ENCODE assay signal across 7 mouse cellular contexts in the genomic region with DNA sequence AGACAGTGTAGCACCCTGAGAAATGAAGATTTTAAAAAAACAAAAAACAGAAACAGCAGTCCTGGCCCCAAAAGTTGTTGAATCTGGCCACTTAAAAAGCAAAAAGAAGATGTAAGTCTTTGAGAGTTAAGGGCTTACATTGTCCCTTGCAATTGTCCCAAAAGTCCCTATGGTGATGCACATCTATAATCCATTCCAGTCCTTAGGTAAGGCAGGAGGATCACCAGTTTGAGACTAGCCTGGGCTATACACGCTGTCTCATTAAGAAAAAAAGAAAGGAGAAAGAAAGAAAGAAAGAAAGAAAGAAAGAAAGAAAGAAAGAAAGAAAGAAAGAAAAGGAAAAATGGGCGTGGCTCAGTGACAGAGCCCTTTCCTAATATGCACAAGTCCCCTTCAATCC. TPM values are rescaled to one million over a fixed set of nuclear protein-coding genes. Genes with fewer than 3 reads are reported as not detected.
DNase-seq lines count a peak whose midpoint lies in the region; ATAC-seq and TF ChIP-seq lines count a peak whose summit lies in the region.

No protein-coding gene starts in this region.

- H3K4me2 ChIP-seq in liver, embryonic 11.5 days = peak overlapping the region; percentile 80
- peak overlapping the region; percentile 62 for H3K4me2 ChIP-seq in forebrain, embryonic 12.5 days
- H3K4me2 ChIP-seq in limb, embryonic 12.5 days = peak overlapping the region; percentile 69

- H3K9me3 ChIP-seq in liver, embryonic 11.5 days (ENCODE audit: control insufficient read depth, low read length) = no peaks in the 10 kb centered on the region
- no peaks in the 10 kb centered on the region for H3K9me3 ChIP-seq in forebrain, embryonic 12.5 days
- no peaks in the 10 kb centered on the region for H3K9me3 ChIP-seq in limb, embryonic 12.5 days

- no peak overlapping the region for H3K9ac ChIP-seq in liver, embryonic 11.5 days (ENCODE audit: low read depth, low read length)
- H3K9ac ChIP-seq in forebrain, embryonic 12.5 days = no peak overlapping the region
- no peak overlapping the region for H3K9ac ChIP-seq in limb, embryonic 12.5 days (replicated peaks)

- H3K27ac ChIP-seq in liver, embryonic 11.5 days (ENCODE audit: low read depth, low read length) = no peak overlapping the region
- H3K27ac ChIP-seq in forebrain, embryonic 12.5 days = peak overlapping the region; percentile 92
- H3K27ac ChIP-seq in limb, embryonic 12.5 days = no peak overlapping the region
- H3K27ac ChIP-seq in olfactory bulb, adult 2 months (ENCODE audit: insufficient read depth, low read depth, low read length) = peak overlapping the region; percentile 87

- no peaks in the 10 kb centered on the region for H3K36me3 ChIP-seq in liver, embryonic 11.5 days (ENCODE audit: control insufficient read depth, insufficient read depth, low read length)
- H3K36me3 ChIP-seq in forebrain, embryonic 12.5 days (replicated peaks) = no peaks in the 10 kb centered on the region
- H3K36me3 ChIP-seq in limb, embryonic 12.5 days = peaks cover 8% of the 10 kb centered on the region

- no peak for TF ChIP-seq POLR2A in olfactory bulb, adult 2 months (IDR thresholded peaks at IDR 0.05; ENCODE audit: insufficient read depth, low read depth, low read length)

- H3K27me3 ChIP-seq in liver, embryonic 11.5 days (replicated peaks; ENCODE audit: control insufficient read depth, insufficient read depth, low read length) = no peaks in the 10 kb centered on the region
- no peaks in the 10 kb centered on the region for H3K27me3 ChIP-seq in forebrain, embryonic 12.5 days
- H3K27me3 ChIP-seq in limb, embryonic 12.5 days = no peaks in the 10 kb centered on the region

- no peak for DNase-seq in liver, embryonic 11.5 days (ENCODE audit: low spot score)
- DNase-seq in liver = no peak
- DNase-seq in right cerebral cortex, adult 18-20 months = no peak
- DNase-seq in layer of hippocampus, postnatal 36 days = no peak

- H3K4me1 ChIP-seq in liver, embryonic 11.5 days (replicated peaks; ENCODE audit: control insufficient read depth, insufficient read depth, low read length) = peaks cover 31% of the 10 kb centered on the region
- H3K4me1 ChIP-seq in forebrain, embryonic 12.5 days = peaks cover 19% of the 10 kb centered on the region
- peaks cover 46% of the 10 kb centered on the region for H3K4me1 ChIP-seq in limb, embryonic 12.5 days (replicated peaks)
- H3K4me1 ChIP-seq in olfactory bulb, adult 2 months (ENCODE audit: control insufficient read depth, insufficient read depth, low read length) = peaks cover 27% of the 10 kb centered on the region

- no peak for TF ChIP-seq CTCF in olfactory bulb, adult 2 months (IDR thresholded peaks at IDR 0.05; ENCODE audit: insufficient read depth, low read depth, low read length)

- peak overlapping the region; percentile 52 for H3K4me3 ChIP-seq in liver, embryonic 11.5 days (ENCODE audit: low read depth, low read length)
- H3K4me3 ChIP-seq in forebrain, embryonic 12.5 days (replicated peaks) = peak overlapping the region; percentile 40
- H3K4me3 ChIP-seq in limb, embryonic 12.5 days (replicated peaks) = peak overlapping the region; percentile 50
- H3K4me3 ChIP-seq in olfactory bulb, adult 2 months (ENCODE audit: insufficient read depth, low read depth, low read length) = no peak overlapping the region; the same call in 1 of the 2 replicates

- WGBS in liver, embryonic 11.5 days = 26% methylated on average over 2 of the region's 2 CpGs
- WGBS in forebrain, embryonic 12.5 days = 21% methylated on average over 2 of the region's 2 CpGs
- WGBS in limb, embryonic 12.5 days = 35% methylated on average over 2 of the region's 2 CpGs
- WGBS in olfactory bulb, adult 2 months = 28% methylated on average over 2 of the region's 2 CpGs

- peak; percentile 8; the same call in 1 of the 2 replicates for ATAC-seq in liver, embryonic 11.5 days (replicated peaks; ENCODE audit: low FRiP score)
- peak; percentile 37 for ATAC-seq in forebrain, embryonic 12.5 days (ENCODE audit: low FRiP score)
- 0 out of 2 replicates have a peak, but pooled peaks have one; percentile 14 for ATAC-seq in limb, embryonic 12.5 days (ENCODE audit: insufficient number of reproducible peaks, insufficient read depth, low FRiP score, low TSS enrichment, low read depth)

RNA-seq across cellular contexts. Expression of a gene that starts 34.4 kb away (rescaled TPM):
- polyA plus RNA-seq in liver, embryonic 11.5 days (2014; fragmentation: Nextera tagmentation; extraction: Ambion mirVana) = 4.1 and 4.3 TPM in 2 replicates
- 3.7 and 4.2 TPM in 2 replicates for polyA plus RNA-seq in forebrain, embryonic 12.5 days (2016; fragmentation: Nextera tagmentation; extraction: Ambion mirVana)
- 13.9 and 14.5 TPM in 2 replicates for polyA plus RNA-seq in limb, embryonic 12.5 days (2016; fragmentation: Nextera tagmentation; extraction: Ambion mirVana)
- 73.3 and 86.9 TPM in 2 replicates for polyA plus RNA-seq in olfactory bulb, adult 2 months (2012; ENCODE audit: insufficient read depth, insufficient read length, low replicate concordance, missing spikeins)
- 10 to 100 TPM; 24.2 to 25.2 TPM for total RNA-seq in layer of hippocampus, postnatal 36 days (2021)

Comparison
In these comparisons a context has a peak if more than half of its experiments do, and no peak if none do; other contexts are left out.
1. H3K27ac ChIP-seq: peak in forebrain, embryonic 12.5 days (single experiment) and olfactory bulb, adult 2 months (single experiment); none in liver, embryonic 11.5 days (single experiment) and limb, embryonic 12.5 days (single experiment).
2. Peak in every context shown above with its lines, with median percentiles within 50 percentile points of each other: ATAC-seq and H3K4me2 ChIP-seq.